Mouse (Mus musculus) C2C12 (cell line): ENCODE data around the gene Ptgds. TPM values are rescaled to one million over a fixed set of nuclear protein-coding genes. Genes with fewer than 3 reads are reported as not detected.

Experiments used
- H3K27me3 ChIP-seq: one replicate; pipeline ENCODE4 v1.6.1; 2011; ENCODE audit not compliant: control insufficient read depth, insufficient read depth, insufficient read length
- H3K36me3 ChIP-seq: one replicate; pipeline ENCODE4 v1.6.1; 2011; ENCODE audit not compliant: control insufficient read depth, insufficient read depth
- H3K4me3 ChIP-seq: one replicate; pipeline ENCODE4 v1.5.1; 2011; ENCODE audit warnings: mild to moderate bottlenecking, control low read depth; ENCODE audit not compliant: poor library complexity, insufficient read depth, severe bottlenecking
- H3K79me2 ChIP-seq: one replicate; pipeline ENCODE4 v1.6.1; 2011; ENCODE audit not compliant: control insufficient read depth, insufficient read depth
- H3K79me3 ChIP-seq: one replicate; pipeline ENCODE4 v1.6.1; 2011; ENCODE audit warnings: low read depth, control low read depth
- H3ac ChIP-seq: one replicate; pipeline ENCODE3; 2011; ENCODE audit warnings: low read depth; ENCODE audit not compliant: control insufficient read depth, insufficient read length
- CEBPB ChIP-seq: IDR thresholded peaks from one replicate; pipeline ENCODE4 v1.6.1; 2011; ENCODE audit warnings: low read depth, mild to moderate bottlenecking, control low read depth, moderate library complexity
- CTCF ChIP-seq: IDR thresholded peaks from one replicate; pipeline ENCODE4 v1.5.1; 2011; ENCODE audit not compliant: control insufficient read depth, insufficient read depth, insufficient read length
- FOSL1 ChIP-seq: IDR thresholded peaks from one replicate; pipeline ENCODE4 v1.8.0; 2011; ENCODE audit warnings: mild to moderate bottlenecking, low read length; ENCODE audit not compliant: poor library complexity, insufficient read depth, severe bottlenecking
- MAX ChIP-seq: IDR thresholded peaks from one replicate; pipeline ENCODE4 v1.6.1; 2011; ENCODE audit warnings: mild to moderate bottlenecking, control low read depth
- MYOD1 ChIP-seq: IDR thresholded peaks from one replicate; pipeline ENCODE4 v1.6.1; 2011; ENCODE audit warnings: low read depth; ENCODE audit not compliant: control insufficient read depth, insufficient read length
- MYOG ChIP-seq: IDR thresholded peaks from one replicate; pipeline ENCODE4 v1.6.1; 2011; ENCODE audit not compliant: control insufficient read depth, insufficient read length; ENCODE audit errors: extremely low read depth
- USF1 ChIP-seq: IDR thresholded peaks from one replicate; pipeline ENCODE4 v1.6.1; 2011; ENCODE audit warnings: low read depth, mild to moderate bottlenecking, control low read depth, moderate library complexity
- polyA plus RNA-seq: library from polyadenylated mRNA; unstranded; fragments of >200 nt; fragmentation: generic; extraction: Trizol; gene quantifications from one replicate; pipeline ENCODE4 v1.2.1, GENCODE M21; 2012; ENCODE audit warnings: missing spikeins

The Ptgds gene
- polyA plus RNA-seq, 1 experiment: not detected

DNA sequence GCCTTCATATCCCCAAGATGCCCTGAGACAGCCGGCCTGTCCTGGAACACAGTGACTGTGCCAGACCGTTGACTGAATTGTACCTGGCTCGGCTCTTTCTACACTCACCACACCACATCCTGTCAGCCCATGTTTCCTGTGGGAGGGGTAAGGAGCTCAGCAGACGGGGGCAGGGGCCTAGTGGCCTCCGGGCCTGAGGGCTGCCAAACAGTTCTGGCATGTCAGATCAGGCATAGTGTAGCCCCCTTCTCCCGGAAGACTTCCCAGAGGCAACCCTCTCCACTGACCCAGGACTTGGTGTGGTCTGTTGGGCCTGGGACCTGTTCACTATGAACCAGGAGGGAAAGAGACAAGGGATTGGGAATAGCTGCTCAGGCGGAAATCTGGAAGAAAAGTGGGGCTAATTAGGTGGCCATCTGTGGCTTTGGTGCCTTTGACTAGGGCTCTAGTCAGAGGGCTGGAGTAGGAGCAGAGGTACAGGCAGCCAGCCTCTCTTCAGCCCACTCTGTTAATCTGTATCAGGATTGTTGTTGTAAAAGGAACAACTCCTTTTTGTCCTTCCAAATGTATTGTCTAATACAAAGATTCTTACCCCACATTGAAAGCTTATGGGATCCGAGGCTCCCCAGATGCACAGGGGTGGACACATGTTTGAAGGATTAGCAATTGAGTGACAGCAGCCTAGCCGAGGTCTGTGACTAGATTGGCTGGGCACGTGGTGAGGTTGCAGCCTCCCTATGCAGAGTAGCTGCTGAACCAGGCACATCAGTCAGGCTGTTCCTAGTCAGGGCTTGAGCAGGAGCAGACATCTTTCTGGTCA is 3.8 kb downstream of the Ptgds start:
- no peak overlapping the region for H3ac ChIP-seq
- no peak overlapping the region for H3K4me3 ChIP-seq
- H3K79me2 ChIP-seq: no peaks in the 10 kb centered on the region
- no peak for TF ChIP-seq CTCF
- TF ChIP-seq MYOG: no peak
- no peak for TF ChIP-seq MYOD1
- H3K36me3 ChIP-seq: no peaks in the 10 kb centered on the region
- no peaks in the 10 kb centered on the region for H3K27me3 ChIP-seq
- no peaks in the 10 kb centered on the region for H3K79me3 ChIP-seq

DNA sequence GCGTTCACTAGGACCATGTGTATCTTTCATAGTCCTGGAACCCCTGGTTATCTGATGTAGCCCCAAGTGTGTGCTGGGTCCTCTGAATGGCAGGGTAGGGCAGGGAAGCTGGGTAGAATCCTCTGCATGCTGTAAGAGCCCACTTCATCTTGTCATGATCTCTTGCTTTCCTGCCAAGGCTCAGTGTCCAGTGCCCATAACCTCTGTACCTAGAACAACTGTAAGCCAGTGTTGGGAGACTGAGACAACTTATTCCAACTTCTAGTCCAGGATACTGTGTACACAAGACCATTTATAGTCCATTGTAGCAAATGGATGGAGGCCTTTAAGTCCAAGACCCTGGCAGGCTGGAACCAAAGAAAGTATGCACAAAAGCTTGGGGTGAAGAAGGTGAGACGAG is 4.6 kb downstream of the Ptgds start:
- Histone ChIP-seq H3K27me3 (no peaks in the 10 kb centered on the region), H3K4me3 (no peak overlapping the region)
- TF ChIP-seq USF1 (no peak), MYOG (no peak), MAX (no peak), MYOD1 (no peak), CEBPB (no peak), CTCF (no peak)

DNA sequence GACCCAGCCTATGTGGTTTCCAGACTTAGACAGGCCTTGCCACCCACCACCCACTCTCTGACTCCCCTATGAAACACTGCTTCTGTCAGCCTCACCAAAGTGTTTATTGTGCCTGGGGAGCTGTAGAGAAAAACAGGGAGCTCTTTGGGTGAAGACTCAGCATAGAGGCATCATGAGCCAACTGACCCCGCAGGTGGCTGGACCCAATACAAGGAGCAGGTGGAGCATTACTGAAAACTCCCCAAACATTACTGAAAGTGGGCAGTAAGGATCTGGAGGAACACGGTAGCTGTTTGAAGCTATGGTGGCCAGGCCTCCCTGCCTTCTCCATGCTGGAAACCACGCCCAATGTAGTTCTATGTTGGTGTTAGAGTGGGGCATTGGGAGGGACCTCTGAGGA is 6.2 kb downstream of the Ptgds start:
- Histone ChIP-seq H3K36me3 (no peaks in the 10 kb centered on the region), H3K4me3 (no peak overlapping the region), H3K79me2 (peaks cover 7% of the 10 kb centered on the region), H3K79me3 (no peaks in the 10 kb centered on the region), H3ac (no peak overlapping the region), H3K27me3 (no peaks in the 10 kb centered on the region)
- TF ChIP-seq CEBPB (no peak), MYOG (no peak), MYOD1 (no peak)

More for the DNA sequence above, 4.6 kb downstream of the Ptgds start:
- Histone ChIP-seq H3ac (no peak overlapping the region), H3K79me3 (no peaks in the 10 kb centered on the region), H3K36me3 (no peaks in the 10 kb centered on the region), H3K79me2 (peaks cover under 1% of the 10 kb centered on the region)

- Histone ChIP-seq H3K36me3 (no peaks in the 10 kb centered on the region), H3K79me2 (peaks cover 7% of the 10 kb centered on the region), H3K4me3 (peak overlapping the region; percentile 12), H3K79me3 (no peaks in the 10 kb centered on the region), H3ac (no peak overlapping the region), H3K27me3 (no peaks in the 10 kb centered on the region)
- TF ChIP-seq CTCF (no peak), FOSL1 (no peak), USF1 (no peak), MYOD1 (no peak), MAX (no peak), MYOG (no peak), CEBPB (no peak)
Measured at GRCm38 (mm10) chr2:25461407-25461806, 8.4 kb downstream of the Ptgds start.

DNA sequence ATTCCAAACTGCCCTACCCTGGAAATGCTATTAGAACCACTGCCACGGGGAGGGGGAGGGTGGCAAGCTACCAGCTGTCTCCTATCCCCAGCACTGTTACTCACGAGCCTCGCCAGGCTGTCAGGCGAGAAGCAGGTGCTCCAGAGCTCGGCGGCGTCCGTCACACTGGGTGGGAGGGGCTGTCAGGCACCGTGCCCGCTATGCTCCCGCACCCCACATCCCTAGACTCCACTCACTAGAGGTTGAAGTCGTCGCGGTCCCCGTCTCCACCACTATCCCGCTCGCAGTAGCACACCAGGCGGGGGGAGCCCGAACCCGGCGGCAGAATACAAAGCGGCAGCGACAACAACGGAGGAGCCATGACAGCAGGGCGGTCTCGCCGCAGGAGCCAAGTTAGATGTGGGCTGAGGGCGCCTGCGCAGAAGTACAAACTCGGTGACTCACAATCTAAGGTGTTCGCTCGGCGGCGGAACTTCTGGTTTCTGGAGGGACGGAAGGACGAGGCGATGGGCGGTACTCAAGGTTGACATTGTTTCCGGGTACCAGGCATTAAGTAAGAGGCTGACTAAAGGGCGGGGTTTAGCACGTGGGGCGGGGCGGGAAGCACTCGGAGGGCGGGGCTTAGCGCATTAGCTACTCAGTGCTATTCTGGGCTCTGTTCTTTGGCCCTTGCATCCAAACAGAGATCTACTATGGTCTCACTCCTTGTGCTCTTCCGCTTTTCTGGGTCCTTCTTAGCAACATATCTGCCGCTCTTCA is 9.1 kb downstream of the Ptgds start, which contains the start of gene Paxx:
Gene Paxx, minus strand, starts transcription at position 544 of the 759 bp plus-strand sequence.
- TF ChIP-seq MYOG (no peak), MYOD1 (peak; percentile 80)
- Histone ChIP-seq H3K4me3 (peak within 1 kb of the TSS; percentile 54), H3K27me3 (no peaks in the 10 kb centered on the region), H3K79me3 (no peaks in the 10 kb centered on the region), H3K36me3 (no peaks in the 10 kb centered on the region), H3K79me2 (peaks cover 7% of the 10 kb centered on the region), H3ac (peak within 1 kb of the TSS; percentile 50)

GRCm38 (mm10) chr2:25460135-25460534 is 9.7 kb downstream of the Ptgds start:
- no peaks in the 10 kb centered on the region for H3K79me3 ChIP-seq

More at GRCm38 (mm10) chr2:25460135-25460534, 9.7 kb downstream of the Ptgds start:
- Histone ChIP-seq H3K36me3 (no peaks in the 10 kb centered on the region), H3K27me3 (no peaks in the 10 kb centered on the region), H3ac (peak overlapping the region; percentile 50), H3K79me2 (peaks cover 7% of the 10 kb centered on the region), H3K4me3 (peak overlapping the region; percentile 54)
- no peak for TF ChIP-seq FOSL1
- TF ChIP-seq MYOD1: no peak
- TF ChIP-seq MYOG: no peak
- no peak for TF ChIP-seq CEBPB
- no peak for TF ChIP-seq MAX
- no peak for TF ChIP-seq CTCF
- TF ChIP-seq USF1: no peak
